ENCODE assay signal across 49 mouse cellular contexts in genomic region chr6:29111501-29111900, GRCm38 (mm10). TPM values are rescaled to one million over a fixed set of nuclear protein-coding genes. Genes with fewer than 3 reads are reported as not detected.
"Had no signal": no experiment of that assay in that cellular context is flagged by ENCODE, and none has a peak within 500 bp of the region (broad histone marks: within the 10 kb centered on the region; RNA-seq: fewer than 3 reads in every experiment).

No protein-coding gene starts in this region.

- H3K9ac ChIP-seq: heart, embryonic 12.5 days; heart, embryonic 13.5 days; heart, embryonic 15.5 days; hindbrain, embryonic 12.5 days; hindbrain, embryonic 13.5 days; hindbrain, embryonic 14.5 days; hindbrain, embryonic 15.5 days; intestine, embryonic 15.5 days; kidney, embryonic 15.5 days had no signal

- H3K4me3 ChIP-seq: heart, embryonic 10.5 days; heart, embryonic 12.5 days; heart, embryonic 13.5 days; heart, embryonic 15.5 days; hindbrain, embryonic 10.5 days; hindbrain, embryonic 12.5 days; hindbrain, embryonic 13.5 days; hindbrain, embryonic 15.5 days; intestine, embryonic 15.5 days; kidney, embryonic 15.5 days; layer of hippocampus, adult 2 months; left cerebral cortex, adult 2 months had no signal

- ATAC-seq: hindbrain, embryonic 16.5 days; hindbrain, postnatal 0 days; inflammation-experienced regulatory T-cells, adult 6 months; intestine, embryonic 15.5 days; intestine, embryonic 16.5 days had no signal

- H3K36me3 ChIP-seq: heart, embryonic 10.5 days; heart, embryonic 12.5 days; heart, embryonic 13.5 days; heart, embryonic 15.5 days; hindbrain, embryonic 10.5 days; hindbrain, embryonic 12.5 days; hindbrain, embryonic 13.5 days; hindbrain, embryonic 15.5 days; intestine, embryonic 15.5 days; kidney, embryonic 15.5 days had no signal

- H3K27me3 ChIP-seq: heart, embryonic 12.5 days; heart, embryonic 13.5 days; heart, embryonic 15.5 days; hindbrain, embryonic 12.5 days; hindbrain, embryonic 13.5 days; hindbrain, embryonic 15.5 days; intestine, embryonic 15.5 days; kidney, embryonic 15.5 days had no signal

- H3K9me3 ChIP-seq: heart, embryonic 15.5 days; intestine, embryonic 15.5 days had no signal

- H3K4me2 ChIP-seq: heart, embryonic 11.5 days; heart, embryonic 12.5 days; heart, embryonic 13.5 days; heart, embryonic 15.5 days; hindbrain, embryonic 12.5 days; hindbrain, embryonic 13.5 days; hindbrain, embryonic 14.5 days; hindbrain, embryonic 15.5 days; intestine, embryonic 15.5 days; kidney, embryonic 15.5 days had no signal

- H3K4me1 ChIP-seq: heart, embryonic 10.5 days; heart, embryonic 12.5 days; heart, embryonic 13.5 days; heart, embryonic 15.5 days; hindbrain, embryonic 10.5 days; hindbrain, embryonic 12.5 days; hindbrain, embryonic 13.5 days; hindbrain, embryonic 15.5 days; intestine, embryonic 15.5 days; kidney, embryonic 15.5 days had no signal

- H3K27ac ChIP-seq: heart, embryonic 10.5 days; heart, embryonic 13.5 days; heart, embryonic 15.5 days; hindbrain, embryonic 10.5 days; hindbrain, embryonic 12.5 days; hindbrain, embryonic 13.5 days; hindbrain, embryonic 14.5 days; hindbrain, embryonic 15.5 days; hindbrain, postnatal 0 days; intestine, embryonic 15.5 days; kidney, embryonic 15.5 days; kidney, postnatal 0 days; layer of hippocampus, adult 2 months; left cerebral cortex, adult 2 months had no signal

- DNase-seq: heart, postnatal 10 days; heart, postnatal 14 days; heart, postnatal 36 days; heart, postnatal 4 days; kidney, adult 11 months; kidney, adult 18-20 months; kidney, adult 2 months; kidney, adult 9 months; kidney, postnatal 10 days; kidney, postnatal 14 days; kidney, postnatal 25 days; kidney, postnatal 36 days; kidney, postnatal 4 days; layer of hippocampus, adult 9-11 months; layer of hippocampus, postnatal 36 days had no signal

RNA-seq across cellular contexts. Expression of gene Lep, which starts 51.5 kb away (rescaled TPM):
- total RNA-seq: hematopoietic stem cell, adult 5-6 weeks; hindbrain, postnatal 0 days; layer of hippocampus, adult 18-20 months; layer of hippocampus, adult 2 months; layer of hippocampus, adult 8-10 months; layer of hippocampus, postnatal 10 days; layer of hippocampus, postnatal 14 days; layer of hippocampus, postnatal 25 days; layer of hippocampus, postnatal 36 days; left cerebral cortex, adult 18-20 months; left cerebral cortex, adult 2 months; left cerebral cortex, adult 8-10 months had no signal
- polyA plus RNA-seq: heart, embryonic 10.5 days; heart, embryonic 11.5 days; heart, embryonic 12.5 days; heart, embryonic 13.5 days; heart, embryonic 14.5 days; heart, embryonic 15.5 days; heart, embryonic 16.5 days; heart, postnatal 0 days; hindbrain, embryonic 10.5 days; hindbrain, embryonic 11.5 days; hindbrain, embryonic 12.5 days; hindbrain, embryonic 13.5 days; hindbrain, embryonic 14.5 days; hindbrain, embryonic 15.5 days; hindbrain, embryonic 16.5 days; hindbrain, postnatal 0 days; inflammation-experienced regulatory T-cells, adult 6 months; intestine, embryonic 14.5 days; intestine, embryonic 15.5 days; intestine, embryonic 16.5 days; kidney, embryonic 14.5 days; kidney, embryonic 15.5 days; kidney, embryonic 16.5 days; kidney, postnatal 0 days had no signal
